Comparison of ENCODE assay signal across 14 mouse cellular contexts in the genomic region with DNA sequence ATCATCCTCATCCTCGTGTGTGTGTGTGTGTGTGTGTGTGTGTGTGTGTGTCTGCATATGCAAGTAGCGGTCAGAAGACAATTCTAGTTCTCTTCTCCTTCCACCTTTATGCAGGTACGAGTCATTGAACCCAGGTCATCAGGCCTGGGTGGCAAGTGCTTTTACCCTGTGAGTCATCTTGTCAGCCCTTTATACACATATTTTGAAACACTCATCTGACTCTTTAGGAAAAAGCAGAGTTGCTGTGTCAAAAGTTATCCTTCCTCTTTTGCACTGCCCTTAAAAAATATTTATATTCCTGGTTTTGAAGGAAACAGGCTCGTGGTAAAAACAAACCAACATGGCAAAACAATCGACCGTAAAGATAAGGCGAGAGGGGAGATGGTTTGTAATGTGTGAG. TPM values are rescaled to one million over a fixed set of nuclear protein-coding genes. Genes with fewer than 3 reads are reported as not detected.
"Had no signal": no experiment of that assay in that cellular context is flagged by ENCODE, and none has a peak within 500 bp of the region (broad histone marks: within the 10 kb centered on the region; RNA-seq: fewer than 3 reads in every experiment).

No protein-coding gene starts in this region.

- ATAC-seq: intestine, postnatal 0 days; liver, embryonic 12.5 days had no signal

- H3K4me2 ChIP-seq: limb, embryonic 13.5 days; liver, embryonic 12.5 days; lung, embryonic 14.5 days; midbrain, embryonic 12.5 days; stomach, embryonic 15.5 days had no signal

- H3K9me3 ChIP-seq: limb, embryonic 13.5 days; liver, embryonic 12.5 days; midbrain, embryonic 12.5 days; stomach, embryonic 15.5 days had no signal

- H3K27ac ChIP-seq: kidney, postnatal 0 days; limb, embryonic 13.5 days; liver, embryonic 12.5 days; midbrain, embryonic 12.5 days; stomach, embryonic 15.5 days had no signal

- H3K36me3 ChIP-seq: liver, embryonic 12.5 days; midbrain, embryonic 12.5 days; stomach, embryonic 15.5 days had no signal

- H3K9ac ChIP-seq: limb, embryonic 13.5 days; liver, embryonic 12.5 days; lung, embryonic 14.5 days; midbrain, embryonic 12.5 days; stomach, embryonic 15.5 days had no signal

- H3K27me3 ChIP-seq: limb, embryonic 13.5 days; liver, embryonic 12.5 days; midbrain, embryonic 12.5 days; stomach, embryonic 15.5 days had no signal

- DNase-seq: kidney, adult 8-10 months; kidney, postnatal 36 days; left cerebral cortex, postnatal 4 days; lung, embryonic 14.5 days; right cerebral cortex, postnatal 14 days; thymus, adult 2 months; thymus, postnatal 25 days had no signal

- H3K4me1 ChIP-seq: liver, embryonic 12.5 days; midbrain, embryonic 12.5 days; stomach, embryonic 15.5 days had no signal

- H3K4me3 ChIP-seq: limb, embryonic 13.5 days; liver, embryonic 12.5 days; midbrain, embryonic 12.5 days; stomach, embryonic 15.5 days had no signal

RNA-seq across cellular contexts. Expression of a gene that starts 29.8 kb away (rescaled TPM):
- total RNA-seq: megakaryocyte, adult 5-6 weeks had no signal
